Mouse (Mus musculus) heart, embryonic 16.5 days (tissue): ENCODE data around the gene Adam19. TPM values are rescaled to one million over a fixed set of nuclear protein-coding genes. Genes with fewer than 3 reads are reported as not detected.
A peak's percentile ranks its signal among the peaks of the same experiment; 100 is the strongest.

Experiments
- ATAC-seq: fragments of 200-750 bp; cut with Nextera tagmentation; replicated peaks from 2 replicates; pipeline ENCODE4 v1.8.0; 2017; ENCODE audit warnings: moderate number of reproducible peaks; ENCODE audit not compliant: insufficient read depth, low FRiP score; ENCODE audit errors: extremely low read depth
- H3K27ac ChIP-seq: fragments of 300-500 bp; sonication (generic); 2 replicates; pipeline ENCODE4 v1.5.1; 2014; ENCODE audit warnings: mild to moderate bottlenecking, low read length, control low read depth, moderate library complexity
- H3K27me3 ChIP-seq: fragments of 300-500 bp; sonication (generic); 2 replicates; pipeline ENCODE4 v1.6.1; 2014; ENCODE audit warnings: low read length, mixed read lengths; ENCODE audit not compliant: control insufficient read depth, insufficient read depth
- H3K36me3 ChIP-seq: fragments of 300-500 bp; sonication (generic); 2 replicates; pipeline ENCODE4 v1.6.1; 2014; ENCODE audit not compliant: control insufficient read depth, insufficient read depth
- H3K4me1 ChIP-seq: fragments of 300-500 bp; sonication (generic); 2 replicates; pipeline ENCODE4 v1.6.1; 2014; ENCODE audit warnings: low read length, mixed read lengths; ENCODE audit not compliant: control insufficient read depth, insufficient read depth
- H3K4me2 ChIP-seq: fragments of 300-500 bp; sonication (generic); 2 replicates; pipeline ENCODE4 v1.6.1; 2014; ENCODE audit warnings: low read depth, mild to moderate bottlenecking, control low read depth, low read length
- H3K4me3 ChIP-seq: fragments of 300-500 bp; sonication (generic); 2 replicates; pipeline ENCODE4 v1.5.1; 2014; ENCODE audit warnings: mild to moderate bottlenecking, control low read depth, low read length
- H3K9ac ChIP-seq: fragments of 300-500 bp; sonication (generic); 2 replicates; pipeline ENCODE4 v1.6.1; 2014; ENCODE audit warnings: low read length, control low read depth
- H3K9me3 ChIP-seq: fragments of 300-500 bp; sonication (generic); replicated peaks from 2 replicates; pipeline ENCODE4 v1.6.1; 2016; ENCODE audit warnings: low read length; ENCODE audit not compliant: control insufficient read depth
- whole genome bisulfite sequencing: fragments of 180-500 bp; shearing (Covaris S2); extraction: QIAGEN DNeasy Blood & Tissue Kit; methylation state at CpG from one replicate; pipeline ENCODE4 v1.1.7; 2014; 5-methylcytosine and 5-hydroxymethylcytosine counted together
- polyA plus RNA-seq: library from polyadenylated mRNA; unstranded; fragments of >200 nt; fragmentation: Nextera tagmentation; extraction: Ambion mirVana; gene quantifications from 2 replicates; pipeline ENCODE4 v1.2.1, GENCODE M21; 2015

Gene Adam19
- polyA plus RNA-seq, 1 experiment from 2014 or later: 21.3 TPM

DNA sequence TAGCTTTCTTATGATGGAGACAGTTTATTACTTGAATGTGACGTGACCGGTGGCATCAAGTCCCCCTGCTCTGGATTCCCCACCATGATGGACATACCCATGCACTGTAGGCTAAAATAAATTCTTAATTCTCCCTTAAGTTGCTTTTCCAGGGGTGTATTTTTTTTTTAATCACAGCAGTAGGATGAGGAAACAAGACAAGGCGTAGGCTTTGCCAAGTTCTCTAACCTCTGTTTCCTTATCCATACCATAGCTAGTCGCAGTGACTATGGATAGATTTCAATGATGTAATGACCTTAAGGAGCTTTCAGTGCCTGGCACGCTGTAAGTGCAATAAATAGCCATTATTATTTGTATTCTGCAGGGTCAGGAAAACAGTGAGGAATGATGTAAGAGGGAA, 21.5 kb downstream of the Adam19 start:
- Histone ChIP-seq H3K36me3 (peaks cover 37% of the 10 kb centered on the region), H3K4me1 (peaks cover 37% of the 10 kb centered on the region), H3K9me3 (no peaks in the 10 kb centered on the region), H3K27me3 (no peaks in the 10 kb centered on the region), H3K27ac (peak overlapping the region; percentile 30), H3K4me2 (no peak overlapping the region), H3K4me3 (no peak overlapping the region), H3K9ac (no peak overlapping the region)
- ATAC-seq: no peak
- WGBS: 73% methylated on average over 5 of the region's 5 CpGs

DNA sequence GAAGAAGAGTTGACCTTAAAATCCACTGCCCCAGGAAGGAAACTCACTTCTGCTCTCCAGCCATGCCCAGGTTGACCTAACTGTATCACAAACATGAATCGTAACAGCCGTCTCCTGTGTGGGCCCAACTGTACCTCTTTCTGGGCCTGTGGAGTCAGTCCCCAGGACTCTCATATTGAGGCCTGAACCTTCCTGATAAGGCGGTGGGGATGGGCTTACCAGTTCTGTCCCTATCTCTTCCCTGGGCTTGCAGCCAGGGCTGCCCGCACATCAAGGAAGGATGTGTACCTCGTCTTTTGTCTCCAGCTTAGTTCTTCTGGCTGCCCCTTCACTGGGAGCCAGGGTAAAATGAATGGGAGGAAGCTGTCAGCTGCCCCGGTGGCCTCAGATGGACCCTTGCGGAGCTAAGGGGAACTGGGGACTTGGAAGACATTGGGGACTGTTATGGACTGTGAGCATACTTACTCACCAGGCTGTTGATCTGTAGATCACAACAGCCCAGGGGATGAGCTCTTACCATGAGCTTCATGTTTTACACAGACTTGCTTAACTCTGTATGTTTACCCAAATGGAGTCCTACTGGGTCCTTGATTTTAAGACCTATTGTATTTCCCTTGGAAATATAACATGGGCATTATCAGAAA, 22.1 kb downstream of the Adam19 start:
- Histone ChIP-seq H3K4me1 (peaks cover 33% of the 10 kb centered on the region), H3K4me2 (no peak overlapping the region), H3K36me3 (peaks cover 37% of the 10 kb centered on the region), H3K9me3 (no peaks in the 10 kb centered on the region), H3K27me3 (no peaks in the 10 kb centered on the region), H3K9ac (no peak overlapping the region), H3K4me3 (no peak overlapping the region), H3K27ac (peak overlapping the region; percentile 30)
- ATAC-seq: peak; percentile 46
- WGBS: 52% methylated on average over 7 of the region's 7 CpGs

DNA sequence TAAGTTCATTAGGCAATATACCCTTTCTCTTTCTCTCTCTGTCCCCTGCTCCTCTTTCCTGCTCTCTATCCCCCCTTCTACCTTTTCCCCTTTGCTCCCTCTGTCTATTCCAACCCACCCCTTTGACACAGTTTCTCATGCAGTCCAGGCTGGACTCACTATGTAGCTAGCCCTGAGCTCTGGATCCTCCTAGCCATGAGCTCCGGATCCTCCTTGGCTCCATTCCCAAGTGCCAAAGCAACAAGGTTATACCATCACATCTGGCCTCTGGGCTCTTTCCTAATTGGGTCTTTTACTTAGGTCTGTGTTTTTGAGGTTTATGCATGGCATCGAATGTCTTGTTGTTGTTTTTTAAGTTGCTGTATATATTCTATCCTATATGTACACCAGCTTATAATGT, 25.3 kb downstream of the Adam19 start:
- H3K27ac ChIP-seq: no peak overlapping the region; the same call in 1 of the 2 replicates
- no peaks in the 10 kb centered on the region for H3K9me3 ChIP-seq
- no peak overlapping the region for H3K9ac ChIP-seq
- no peaks in the 10 kb centered on the region for H3K27me3 ChIP-seq
- no peak for ATAC-seq
- H3K4me3 ChIP-seq: no peak overlapping the region
- no peak overlapping the region for H3K4me2 ChIP-seq
- peaks cover 36% of the 10 kb centered on the region for H3K36me3 ChIP-seq
- H3K4me1 ChIP-seq: peaks cover 51% of the 10 kb centered on the region
- 72% methylated on average over 2 of the region's 2 CpGs for WGBS

DNA sequence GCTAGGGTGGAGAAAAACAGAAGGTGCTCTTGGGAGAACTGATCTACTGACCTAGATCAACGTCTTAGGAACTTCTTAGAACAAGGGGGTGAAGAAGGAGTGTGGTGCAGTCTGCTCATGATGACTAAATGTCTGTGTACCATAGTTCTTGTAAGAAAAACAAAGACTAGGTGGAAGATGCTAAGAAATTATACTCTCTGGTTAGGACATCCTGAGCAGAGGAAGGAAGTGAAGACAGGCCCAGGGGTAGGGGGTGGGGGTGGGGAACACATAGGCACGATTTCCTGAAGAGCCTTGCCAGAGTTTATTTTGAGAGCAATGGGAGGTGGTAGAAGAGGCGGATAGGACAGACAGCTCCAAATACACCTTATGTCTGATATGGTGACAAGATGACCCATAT, 27.6 kb downstream of the Adam19 start:
- Histone ChIP-seq H3K4me1 (peaks cover 56% of the 10 kb centered on the region), H3K4me3 (no peak overlapping the region), H3K9ac (no peak overlapping the region), H3K27me3 (no peaks in the 10 kb centered on the region), H3K36me3 (peaks cover 18% of the 10 kb centered on the region), H3K4me2 (no peak overlapping the region), H3K9me3 (no peaks in the 10 kb centered on the region), H3K27ac (peak overlapping the region; percentile 76)
- 36% methylated on average over 3 of the region's 3 CpGs for whole genome bisulfite sequencing
- ATAC-seq: no peak

DNA sequence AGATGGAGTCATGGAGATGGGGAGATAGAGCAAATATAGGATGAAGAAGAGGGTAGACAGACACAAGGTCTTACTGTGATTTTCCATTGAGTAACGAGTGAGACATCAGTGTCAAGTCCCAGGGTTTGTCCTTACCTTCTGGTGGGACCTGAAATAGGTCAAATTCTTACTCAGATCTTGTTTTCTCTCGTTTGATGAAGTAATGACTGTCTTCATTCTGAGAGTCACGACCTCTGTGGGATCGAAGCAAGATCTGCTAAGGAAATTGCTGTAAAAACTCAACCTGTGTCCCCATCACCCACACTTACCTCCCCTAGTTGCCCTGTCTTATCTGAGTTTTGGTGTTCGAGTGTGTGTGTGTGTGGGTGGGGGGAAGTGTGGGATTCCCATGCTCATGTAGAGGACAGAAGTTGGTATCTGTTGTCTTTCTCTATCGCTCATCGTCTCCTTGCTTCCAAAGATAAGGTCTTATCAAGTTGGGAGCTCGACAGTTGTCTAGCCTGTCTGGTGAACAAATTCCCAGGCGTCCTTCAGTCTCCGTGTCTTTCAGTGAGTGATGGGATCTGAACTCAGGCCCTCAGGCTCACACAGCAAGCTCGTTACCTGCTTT, 28.1 kb downstream of the Adam19 start:
- no peak for ATAC-seq
- WGBS: 52% methylated on average over 11 of the region's 11 CpGs

DNA sequence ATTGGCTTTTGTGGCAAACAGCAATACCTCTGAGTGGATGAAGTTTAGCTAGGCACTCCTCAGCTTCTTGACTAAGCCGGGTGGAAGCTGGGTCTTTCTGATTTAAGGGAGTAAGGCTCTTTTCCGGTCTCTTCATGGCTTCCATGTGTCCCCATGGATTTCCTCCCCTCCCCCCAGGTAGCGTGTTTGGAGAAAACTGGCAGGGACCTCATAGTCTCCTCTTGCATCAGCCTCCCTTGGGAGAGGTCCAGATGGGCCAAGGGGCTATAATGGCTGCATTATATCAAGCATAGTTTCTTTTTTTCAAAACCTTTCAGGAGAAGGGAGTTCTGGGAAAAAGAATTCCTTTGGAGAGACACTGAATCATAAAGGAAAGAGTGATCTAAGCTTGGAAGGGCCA, 28.8 kb downstream of the Adam19 start:
- no peak for ATAC-seq
- Histone ChIP-seq H3K27ac (peak overlapping the region; percentile 76), H3K4me3 (no peak overlapping the region), H3K36me3 (peaks cover 9% of the 10 kb centered on the region), H3K4me1 (peaks cover 68% of the 10 kb centered on the region), H3K9ac (no peak overlapping the region), H3K4me2 (no peak overlapping the region), H3K9me3 (no peaks in the 10 kb centered on the region), H3K27me3 (no peaks in the 10 kb centered on the region)
- 58% methylated on average over 3 of the region's 3 CpGs for WGBS

More for the DNA sequence above, 28.1 kb downstream of the Adam19 start:
- H3K27ac ChIP-seq: peak overlapping the region; percentile 76
- H3K4me3 ChIP-seq: no peak overlapping the region
- peaks cover 62% of the 10 kb centered on the region for H3K4me1 ChIP-seq
- H3K9ac ChIP-seq: no peak overlapping the region
- H3K27me3 ChIP-seq: no peaks in the 10 kb centered on the region
- H3K9me3 ChIP-seq: no peaks in the 10 kb centered on the region
- H3K4me2 ChIP-seq: no peak overlapping the region
- H3K36me3 ChIP-seq: peaks cover 12% of the 10 kb centered on the region

DNA sequence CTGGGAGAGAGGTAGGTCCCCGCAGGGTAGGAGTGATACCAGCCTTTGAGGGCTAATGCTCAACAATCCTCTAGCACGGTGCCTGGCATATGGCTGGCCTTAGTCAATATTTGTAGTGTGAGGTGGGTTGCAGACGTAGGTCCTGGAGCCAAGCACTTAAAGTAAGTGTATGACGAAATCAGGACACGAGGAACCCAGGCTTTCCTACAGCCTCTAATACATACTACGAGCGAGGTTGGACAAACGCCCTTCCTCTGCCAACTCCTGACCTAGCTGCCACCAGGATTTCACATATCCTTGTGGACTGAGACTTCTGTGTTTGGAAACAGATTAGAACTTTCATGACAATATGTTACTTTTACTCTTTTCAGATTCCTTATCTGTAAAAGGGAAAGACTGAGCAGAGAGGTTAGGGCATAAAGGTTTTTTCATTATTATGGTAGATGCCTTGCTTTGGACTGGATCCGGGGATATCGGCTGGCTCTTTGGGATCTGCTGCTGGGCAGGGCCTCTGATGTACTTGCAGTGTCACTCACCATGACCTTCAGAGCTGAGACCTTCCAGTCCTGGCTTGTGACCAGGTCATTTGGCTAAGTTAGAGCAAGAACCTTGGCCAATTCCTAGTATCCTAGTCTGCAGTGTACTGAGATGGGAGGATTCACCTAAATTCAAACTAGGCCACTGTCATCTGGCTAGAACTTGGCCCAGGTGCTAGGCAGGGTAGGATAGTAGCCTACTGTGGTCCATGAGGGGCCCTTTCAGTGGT, 29.8 kb downstream of the Adam19 start:
- peaks cover 4% of the 10 kb centered on the region; the same call in 1 of the 2 replicates for H3K36me3 ChIP-seq

DNA sequence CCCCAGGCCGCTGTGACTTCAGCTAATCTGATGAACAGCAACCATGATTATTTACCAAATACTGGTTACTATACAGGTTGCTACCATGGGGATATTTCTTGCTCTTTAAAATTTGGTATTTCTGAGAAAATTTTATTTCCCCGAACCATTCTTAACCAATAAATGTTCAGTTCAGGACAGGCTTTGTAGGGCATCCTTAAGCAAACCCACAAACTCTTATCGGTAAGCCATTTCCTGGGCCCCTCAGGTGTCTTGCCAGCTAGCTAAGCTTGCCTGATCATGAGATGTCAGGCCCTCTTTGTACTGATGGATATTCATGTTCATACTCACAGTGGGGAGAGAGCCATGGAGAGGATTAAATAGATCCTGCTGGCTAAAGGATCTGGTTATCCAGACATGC, 30.7 kb downstream of the Adam19 start:
- peak overlapping the region; percentile 65 for H3K27ac ChIP-seq
- no peak overlapping the region for H3K9ac ChIP-seq
- H3K4me2 ChIP-seq: no peak overlapping the region
- no peaks in the 10 kb centered on the region for H3K27me3 ChIP-seq
- H3K9me3 ChIP-seq: no peaks in the 10 kb centered on the region
- H3K4me1 ChIP-seq: peaks cover 76% of the 10 kb centered on the region
- 0 out of 2 replicates have a peak, but pooled peaks cover 4% of the 10 kb centered on the region for H3K36me3 ChIP-seq
- no peak for ATAC-seq
- WGBS: 84% methylated on average over 3 of the region's 3 CpGs
- H3K4me3 ChIP-seq: no peak overlapping the region

More for the DNA sequence above, 29.8 kb downstream of the Adam19 start:
- ATAC-seq: no peak
- peak overlapping the region; percentile 76 for H3K27ac ChIP-seq
- peak overlapping the region; percentile 33 for H3K9ac ChIP-seq
- H3K27me3 ChIP-seq: no peaks in the 10 kb centered on the region
- WGBS: 64% methylated on average over 10 of the region's 10 CpGs
- no peak overlapping the region for H3K4me3 ChIP-seq
- H3K4me2 ChIP-seq: no peak overlapping the region
- H3K9me3 ChIP-seq: no peaks in the 10 kb centered on the region
- peaks cover 73% of the 10 kb centered on the region for H3K4me1 ChIP-seq
